Mouse (Mus musculus) embryonic facial prominence, embryonic 15.5 days (tissue): Measurements from ENCODE around the gene Urb1. TPM values are rescaled to one million over a fixed set of nuclear protein-coding genes. Genes with fewer than 3 reads are reported as not detected.
A peak's percentile ranks its signal among the peaks of the same experiment; 100 is the strongest.

ENCODE experiments used
- ATAC-seq: fragments of 200-750 bp; cut with Nextera tagmentation; 2 replicates; pipeline ENCODE4 v1.8.0; 2017; ENCODE audit warnings: low read depth, moderate TSS enrichment; ENCODE audit not compliant: insufficient number of reproducible peaks, low FRiP score, low TSS enrichment
- H3K27ac ChIP-seq: fragments of 300-500 bp; sonication (generic); replicated peaks from 2 replicates; pipeline ENCODE4 v1.5.1; 2015; ENCODE audit warnings: mild to moderate bottlenecking, inconsistent platforms
- H3K27me3 ChIP-seq: fragments of 300-500 bp; sonication (generic); 2 replicates; pipeline ENCODE4 v1.6.1; 2015; ENCODE audit warnings: inconsistent platforms
- H3K36me3 ChIP-seq: fragments of 300-500 bp; sonication (generic); 2 replicates; pipeline ENCODE4 v1.6.1; 2015; ENCODE audit warnings: mild to moderate bottlenecking, inconsistent platforms
- H3K4me1 ChIP-seq: fragments of 300-500 bp; sonication (generic); 2 replicates; pipeline ENCODE4 v1.6.1; 2015; ENCODE audit warnings: inconsistent platforms
- H3K4me2 ChIP-seq: fragments of 300-500 bp; sonication (generic); replicated peaks from 2 replicates; pipeline ENCODE4 v1.6.1; 2015; ENCODE audit warnings: mild to moderate bottlenecking, inconsistent platforms
- H3K4me3 ChIP-seq: fragments of 300-500 bp; sonication (generic); replicated peaks from 2 replicates; pipeline ENCODE4 v1.5.1; 2015; ENCODE audit warnings: mild to moderate bottlenecking, inconsistent platforms
- H3K9ac ChIP-seq: fragments of 300-500 bp; sonication (generic); 2 replicates; pipeline ENCODE4 v1.6.1; 2015; ENCODE audit warnings: inconsistent platforms
- H3K9me3 ChIP-seq: fragments of 300-500 bp; sonication (generic); replicated peaks from 2 replicates; pipeline ENCODE4 v1.6.1; 2016; ENCODE audit warnings: inconsistent platforms
- WGBS: fragments of 180-500 bp; shearing (Covaris S2); methylation state at CpG from one replicate; pipeline ENCODE4 v1.1.7; 2015; 5-methylcytosine and 5-hydroxymethylcytosine counted together
- polyA plus RNA-seq: library from polyadenylated mRNA; unstranded; fragments of >200 nt; fragmentation: Nextera tagmentation; extraction: Ambion mirVana; gene quantifications from 2 replicates; pipeline ENCODE4 v1.2.1, GENCODE M21; 2015

Urb1 gene
- polyA plus RNA-seq, 1 experiment from 2014 or later = 10.5 TPM

GRCm38 (mm10) chr16:90822284-90822935, 12.2 kb upstream of the Urb1 start:
- no peak overlapping the region for H3K4me2 ChIP-seq
- H3K9me3 ChIP-seq = no peaks in the 10 kb centered on the region
- H3K4me3 ChIP-seq = no peak overlapping the region
- ATAC-seq = no peak
- no peaks in the 10 kb centered on the region for H3K36me3 ChIP-seq
- H3K27me3 ChIP-seq = no peaks in the 10 kb centered on the region
- H3K9ac ChIP-seq = no peak overlapping the region
- WGBS = 82% methylated on average over 10 of the region's 10 CpGs
- H3K27ac ChIP-seq = no peak overlapping the region
- H3K4me1 ChIP-seq = no peaks in the 10 kb centered on the region

- Histone ChIP-seq H3K4me3 (no peak overlapping the region), H3K27me3 (no peaks in the 10 kb centered on the region), H3K4me1 (no peaks in the 10 kb centered on the region), H3K9ac (no peak overlapping the region), H3K36me3 (no peaks in the 10 kb centered on the region), H3K27ac (no peak overlapping the region), H3K4me2 (no peak overlapping the region), H3K9me3 (no peaks in the 10 kb centered on the region)
- no peak for ATAC-seq
- 69% methylated on average over 14 of the region's 14 CpGs for WGBS
Measured at GRCm38 (mm10) chr16:90821046-90821697, 11.0 kb upstream of the Urb1 start.

- Histone ChIP-seq H3K27me3 (no peaks in the 10 kb centered on the region), H3K4me1 (no peaks in the 10 kb centered on the region), H3K4me2 (no peak overlapping the region), H3K27ac (no peak overlapping the region), H3K9me3 (no peaks in the 10 kb centered on the region), H3K4me3 (no peak overlapping the region), H3K9ac (no peak overlapping the region), H3K36me3 (no peaks in the 10 kb centered on the region)
- WGBS = 70% methylated on average over 6 of the region's 6 CpGs
- ATAC-seq = no peak
Measured at GRCm38 (mm10) chr16:90820326-90820725, 10.1 kb upstream of the Urb1 start.

GRCm38 (mm10) chr16:90812086-90812485, 1.9 kb upstream of the Urb1 start:
- Histone ChIP-seq H3K9me3 (no peaks in the 10 kb centered on the region), H3K36me3 (no peaks in the 10 kb centered on the region), H3K27ac (no peak overlapping the region), H3K4me3 (no peak overlapping the region), H3K4me1 (peaks cover 21% of the 10 kb centered on the region), H3K9ac (no peak overlapping the region), H3K27me3 (no peaks in the 10 kb centered on the region), H3K4me2 (no peak overlapping the region)
- no peak for ATAC-seq
- 70% methylated on average over 5 of the region's 5 CpGs for WGBS

- no peak for ATAC-seq
- peak overlapping the region; percentile 26; the same call in 1 of the 2 replicates for H3K9ac ChIP-seq
- peak overlapping the region; percentile 80 for H3K27ac ChIP-seq
- no peaks in the 10 kb centered on the region for H3K36me3 ChIP-seq
- H3K9me3 ChIP-seq = no peaks in the 10 kb centered on the region
- H3K4me3 ChIP-seq = peak overlapping the region; percentile 85
- peaks cover 21% of the 10 kb centered on the region for H3K4me1 ChIP-seq
- H3K27me3 ChIP-seq = no peaks in the 10 kb centered on the region
- H3K4me2 ChIP-seq = peak overlapping the region; percentile 90
- 39% methylated on average over 11 of the region's 11 CpGs for WGBS
Measured at GRCm38 (mm10) chr16:90810716-90811256, 573 bp upstream of the Urb1 start.

- peaks cover 2% of the 10 kb centered on the region; the same call in 1 of the 2 replicates for H3K4me1 ChIP-seq
- H3K4me2 ChIP-seq = no peak overlapping the region
- no peak overlapping the region for H3K27ac ChIP-seq
- no peak overlapping the region for H3K4me3 ChIP-seq
- no peaks in the 10 kb centered on the region for H3K9me3 ChIP-seq
- WGBS = 88% methylated on average over 5 of the region's 5 CpGs
- peaks cover 35% of the 10 kb centered on the region for H3K36me3 ChIP-seq
- ATAC-seq = no peak
- H3K9ac ChIP-seq = no peak overlapping the region
- H3K27me3 ChIP-seq = no peaks in the 10 kb centered on the region
Measured at GRCm38 (mm10) chr16:90804466-90804865, 5.7 kb downstream of the Urb1 start.

GRCm38 (mm10) chr16:90801928-90802327, 8.3 kb downstream of the Urb1 start:
- Histone ChIP-seq H3K9me3 (no peaks in the 10 kb centered on the region), H3K9ac (no peak overlapping the region), H3K4me2 (no peak overlapping the region), H3K4me1 (no peaks in the 10 kb centered on the region), H3K27ac (no peak overlapping the region), H3K4me3 (no peak overlapping the region), H3K27me3 (no peaks in the 10 kb centered on the region), H3K36me3 (peaks cover 58% of the 10 kb centered on the region)
- WGBS = 87% methylated on average over 3 of the region's 3 CpGs
- ATAC-seq = no peak

- H3K4me2 ChIP-seq = no peak overlapping the region
- ATAC-seq = no peak
- no peaks in the 10 kb centered on the region for H3K4me1 ChIP-seq
- no peaks in the 10 kb centered on the region for H3K9me3 ChIP-seq
- H3K9ac ChIP-seq = no peak overlapping the region
- H3K36me3 ChIP-seq = peaks cover 64% of the 10 kb centered on the region
- H3K27ac ChIP-seq = no peak overlapping the region
- H3K4me3 ChIP-seq = no peak overlapping the region
- WGBS = 81% methylated on average over 5 of the region's 5 CpGs
- H3K27me3 ChIP-seq = no peaks in the 10 kb centered on the region
Measured at GRCm38 (mm10) chr16:90801251-90801650, 9.0 kb downstream of the Urb1 start.

- WGBS = 85% methylated on average over 10 of the region's 10 CpGs
- no peak overlapping the region for H3K27ac ChIP-seq
- no peaks in the 10 kb centered on the region for H3K4me1 ChIP-seq
- no peak overlapping the region for H3K9ac ChIP-seq
- ATAC-seq = no peak
- no peaks in the 10 kb centered on the region for H3K9me3 ChIP-seq
- peaks cover 76% of the 10 kb centered on the region for H3K36me3 ChIP-seq
- no peak overlapping the region for H3K4me3 ChIP-seq
- no peaks in the 10 kb centered on the region for H3K27me3 ChIP-seq
- H3K4me2 ChIP-seq = no peak overlapping the region
Measured at GRCm38 (mm10) chr16:90799840-90800239, 10.4 kb downstream of the Urb1 start.

GRCm38 (mm10) chr16:90798848-90799247, 11.4 kb downstream of the Urb1 start:
- H3K9me3 ChIP-seq = no peaks in the 10 kb centered on the region
- ATAC-seq = no peak
- WGBS = 82% methylated on average over 5 of the region's 5 CpGs
- H3K4me1 ChIP-seq = no peaks in the 10 kb centered on the region
- H3K27me3 ChIP-seq = no peaks in the 10 kb centered on the region
- H3K9ac ChIP-seq = no peak overlapping the region
- peaks cover 71% of the 10 kb centered on the region for H3K36me3 ChIP-seq
- no peak overlapping the region for H3K4me3 ChIP-seq
- no peak overlapping the region for H3K4me2 ChIP-seq
- no peak overlapping the region for H3K27ac ChIP-seq

GRCm38 (mm10) chr16:90798446-90798845, 11.8 kb downstream of the Urb1 start:
- Histone ChIP-seq H3K4me3 (no peak overlapping the region), H3K27me3 (no peaks in the 10 kb centered on the region), H3K27ac (no peak overlapping the region), H3K9ac (no peak overlapping the region), H3K9me3 (no peaks in the 10 kb centered on the region), H3K4me1 (no peaks in the 10 kb centered on the region), H3K36me3 (peaks cover 71% of the 10 kb centered on the region), H3K4me2 (no peak overlapping the region)
- 92% methylated on average over 8 of the region's 8 CpGs for WGBS
- no peak for ATAC-seq
